Mouse (Mus musculus) CD4-positive naive resting alpha-beta T cell, adult 57 days (primary cell): ENCODE data around the gene Plcd4. TPM values are rescaled to one million over a fixed set of nuclear protein-coding genes. Genes with fewer than 3 reads are reported as not detected.

Experiments used
- total RNA-seq: library from RNA; stranded (reverse); gene quantifications from one replicate; pipeline ENCODE4 v1.2.4, GENCODE M21; 2023

Plcd4 gene
- not detected for total RNA-seq

DNA sequence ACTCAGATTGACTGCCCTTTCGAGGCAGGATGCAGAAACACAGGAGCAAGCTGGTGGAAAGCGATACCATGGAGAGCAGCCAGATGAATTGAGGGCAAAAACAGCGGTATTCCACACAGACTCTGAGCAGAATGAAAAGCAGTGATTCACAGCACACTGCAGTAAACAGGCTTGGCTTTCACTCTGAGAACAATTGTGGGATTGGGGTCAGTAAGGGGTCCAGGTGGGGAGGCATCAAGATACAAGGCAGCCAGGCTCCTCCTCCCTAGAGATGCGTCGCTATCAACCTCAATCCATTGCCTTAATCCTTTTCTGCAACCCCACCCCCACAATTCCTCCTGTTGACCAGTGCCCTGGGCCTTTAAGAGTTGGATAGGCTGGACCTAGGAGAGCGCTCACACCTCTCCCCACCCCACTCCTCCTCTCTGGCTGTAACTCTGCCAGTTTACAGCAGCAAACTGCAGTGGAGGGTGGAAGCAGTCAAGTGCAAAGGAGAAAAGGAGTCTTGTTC lies at the start of gene Plcd4:
Gene Plcd4 (plus strand): TSS at position 438 of the 511 bp plus-strand sequence.

DNA sequence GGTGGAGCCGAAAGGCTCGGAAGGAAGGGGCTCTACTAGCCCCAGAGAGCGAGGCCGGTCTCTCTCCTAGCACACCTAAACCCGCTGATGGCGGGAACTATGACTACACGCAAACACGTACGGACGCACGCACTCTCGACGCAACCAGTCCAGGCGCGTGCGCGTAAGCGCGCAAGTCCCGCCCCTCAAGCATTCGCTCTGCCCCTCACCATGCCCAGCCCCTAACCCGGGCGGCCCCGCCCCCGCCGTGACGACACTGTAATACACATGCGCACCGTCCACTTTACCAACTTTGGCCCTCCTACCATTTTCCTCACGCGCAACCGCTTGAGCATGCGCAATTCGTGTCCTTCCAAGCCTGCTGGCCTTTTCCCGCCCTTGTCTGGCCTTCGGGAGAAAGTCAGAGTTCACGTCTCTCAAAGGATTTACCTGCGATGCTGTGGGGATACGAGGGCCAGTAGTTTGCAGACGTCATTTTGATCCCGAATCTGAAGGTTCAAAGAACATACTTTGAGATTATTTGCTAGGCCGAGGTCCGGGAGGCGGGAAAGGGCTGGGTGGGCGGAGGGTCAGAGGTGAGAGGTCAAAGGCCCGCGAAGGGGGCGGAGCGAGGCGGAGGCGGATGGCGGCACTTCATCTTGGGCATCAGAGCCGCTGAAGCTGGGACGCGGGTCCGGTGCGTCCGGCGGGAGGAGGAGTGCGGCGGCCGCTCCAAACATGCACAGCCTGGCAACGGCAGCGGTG lies 36.8 kb upstream of the Plcd4 start, which contains the start of gene Cnot9:
Gene Cnot9 (plus strand): TSS at position 338 of the 744 bp plus-strand sequence.

GRCm38 (mm10) chr1:74544184-74544583 lies 1.5 kb downstream of the Plcd4 start, which contains the start of gene Usp37:
Usp37 (minus strand) TSS chr1:74544284.

GRCm38 (mm10) chr1:74587773-74588445 lies 45.2 kb downstream of the Plcd4 start, which contains the start of the genes Zfp142 and Bcs1l:
Zfp142 (minus strand) TSS chr1:74588246.
Bcs1l (plus strand) TSS chr1:74588289.

GRCm38 (mm10) chr1:74601267-74601962 lies 58.7 kb downstream of the Plcd4 start, which contains the start of the genes Rnf25 and Stk36:
Rnf25 (minus strand) TSS chr1:74601397.
Stk36 (plus strand) TSS chr1:74601445.

Other genes starting within 250 kb of the Plcd4 start
- 0.95 TPM for gene Tmbim1, start 237.3 kb upstream of the Plcd4 start, total RNA-seq
- gene Catip, start 180.8 kb upstream of the Plcd4 start, total RNA-seq: not detected
- gene Slc11a1, start 167.7 kb upstream of the Plcd4 start, total RNA-seq: 5.3 TPM
- gene Ctdsp1, start 151.4 kb upstream of the Plcd4 start, total RNA-seq: 105 TPM
- gene Vil1, start 133.5 kb upstream of the Plcd4 start, total RNA-seq: 1.4 TPM
- gene Cnot9, start 36.8 kb upstream of the Plcd4 start, total RNA-seq: 26.5 TPM
- gene Usp37, start 1.4 kb downstream of the Plcd4 start, total RNA-seq: 28.5 TPM
- 51.8 TPM for gene Zfp142, start 45.4 kb downstream of the Plcd4 start, total RNA-seq
- 8.1 TPM for gene Bcs1l, start 45.4 kb downstream of the Plcd4 start, total RNA-seq
- gene Rnf25, start 58.5 kb downstream of the Plcd4 start, total RNA-seq: 44.4 TPM
- gene Stk36, start 58.6 kb downstream of the Plcd4 start, total RNA-seq: not detected
- gene Ttll4, start 118.9 kb downstream of the Plcd4 start, total RNA-seq: 59.9 TPM
- 0.33 TPM for gene Cyp27a1, start 170.7 kb downstream of the Plcd4 start, total RNA-seq
- not detected for gene Prkag3, start 206.3 kb downstream of the Plcd4 start, total RNA-seq
- not detected for gene Wnt6, start 229.0 kb downstream of the Plcd4 start, total RNA-seq
- gene Wnt10a, start 248.6 kb downstream of the Plcd4 start, total RNA-seq: 0.24 TPM